Mouse (Mus musculus): ENCODE measurements around the gene Myo1a.

DNA sequence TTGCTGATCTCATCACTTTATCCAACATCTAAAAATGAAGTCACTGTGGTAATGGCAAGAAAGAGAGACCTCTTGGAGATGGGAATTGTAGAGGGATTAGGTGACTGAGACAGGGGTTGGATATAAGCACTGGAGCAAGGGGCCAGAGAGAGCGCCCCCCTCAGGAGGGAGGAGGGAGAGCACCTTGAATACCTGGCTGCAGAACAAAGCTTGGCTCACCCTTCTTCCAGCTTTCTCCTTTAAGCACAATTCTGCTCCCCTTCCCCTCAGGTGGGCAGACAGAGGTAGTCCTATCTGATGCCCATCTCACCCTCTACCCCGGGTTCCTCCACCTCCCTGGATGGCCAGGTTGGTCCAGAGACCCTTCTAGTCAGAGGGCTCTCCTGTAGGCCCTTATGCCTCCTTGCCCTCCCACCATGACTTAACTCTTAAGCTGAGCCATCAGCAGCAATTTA lies at the start of gene Myo1a:
- TF ChIP-seq CTCF (IDR thresholded peaks at IDR 0.05; ENCODE audit: control insufficient read depth, insufficient read depth, insufficient replicate concordance, low read depth, low read length) (peak; percentile 57; the same call in 1 of the 2 replicates), POLR2A (IDR thresholded peaks at IDR 0.05; ENCODE audit: control insufficient read depth, low read depth, low read length) (no peak)

All from testis, adult 2 months (tissue).